Mouse (Mus musculus) lung, postnatal 0 days (tissue): Measurements from ENCODE around the gene Slc45a3.

Experiments used
- CTCF ChIP-seq: IDR thresholded peaks from 2 replicates; pipeline ENCODE4 v1.5.1; 2016; ENCODE audit warnings: antibody characterized with exemption, mild to moderate bottlenecking
- EP300 ChIP-seq: IDR thresholded peaks from 2 replicates; pipeline ENCODE4 v1.6.1; 2016; ENCODE audit warnings: antibody characterized with exemption, mild to moderate bottlenecking, control low read depth

DNA sequence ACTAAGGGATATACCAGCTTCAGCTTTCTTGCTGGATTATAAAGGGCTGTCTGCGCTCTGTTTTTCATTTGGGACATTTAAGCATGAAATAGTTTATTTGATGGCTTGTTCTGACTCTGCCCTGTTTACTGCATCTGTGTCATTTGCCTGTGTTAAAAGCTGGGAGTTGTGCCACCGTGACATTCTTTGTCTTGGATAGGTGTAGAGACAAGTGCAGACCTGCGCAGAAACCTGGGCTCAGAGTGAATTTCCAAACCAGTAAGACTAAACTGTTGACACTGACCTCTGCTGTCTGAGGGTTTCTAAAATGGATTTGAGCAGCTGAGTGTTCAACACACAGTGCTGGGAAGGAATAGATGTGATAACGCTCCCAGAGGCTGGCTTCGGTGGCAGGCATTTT, 65.2 kb downstream of the Slc45a3 start:
- TF ChIP-seq EP300 (no peak), CTCF (no peak)
